Mouse (Mus musculus): Measurements from ENCODE around the gene Nek8. TPM values are rescaled to one million over a fixed set of nuclear protein-coding genes. Genes with fewer than 3 reads are reported as not detected.
"Not testable (repeated sequence)": the region's sequence is repeated elsewhere in the genome, so short reads cannot be mapped to it uniquely, and the experiment has no call there.

The Nek8 gene
- polyA plus RNA-seq, 1 experiment from 2014 or later = 4.2 TPM

DNA sequence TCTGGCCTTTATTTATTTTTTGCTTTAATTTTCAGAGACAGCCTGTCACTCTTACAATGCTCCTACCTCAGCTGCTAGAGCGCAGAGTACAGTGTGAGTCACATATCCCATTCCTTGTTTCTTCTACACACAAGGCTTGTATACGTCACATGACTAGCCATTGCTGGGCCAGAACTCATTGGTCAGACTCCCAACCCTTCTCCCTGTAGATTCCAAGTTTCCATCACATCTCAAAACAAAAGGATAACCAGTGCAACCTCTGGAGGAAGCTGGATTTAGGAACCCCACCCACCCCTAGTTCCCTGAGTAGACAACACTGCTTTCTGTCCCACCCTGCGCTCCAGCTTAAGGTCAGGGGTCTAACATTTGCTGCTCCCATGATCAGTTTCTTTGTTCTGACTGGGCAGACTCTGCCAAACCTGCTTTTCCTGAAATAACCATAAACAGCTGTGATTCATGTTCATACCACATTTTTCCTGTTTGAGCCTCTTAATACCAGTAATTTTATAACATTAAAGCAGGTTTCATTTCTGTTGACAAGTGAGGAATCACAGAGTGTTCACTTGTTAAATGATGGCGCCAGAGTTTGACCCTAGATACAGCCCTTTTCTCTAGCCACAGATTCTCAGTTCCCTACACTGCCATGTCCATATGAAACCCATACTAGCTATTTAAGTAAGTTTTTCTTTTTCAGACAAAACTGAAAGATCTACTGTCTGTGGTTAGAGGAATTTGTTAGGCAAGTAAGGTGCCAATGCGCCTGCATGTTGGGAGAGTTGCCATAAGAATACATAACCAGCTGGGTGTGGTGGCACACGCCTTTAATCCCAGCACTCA lies 29.6 kb downstream of the Nek8 start:
- Histone ChIP-seq H3K9ac (replicated peaks; ENCODE audit: low read length) (no peak overlapping the region), H3K4me1 (ENCODE audit: control insufficient read depth, insufficient read depth, low read length) (no peaks in the 10 kb centered on the region), H3K27ac (replicated peaks; ENCODE audit: low read depth, low read length) (no peak overlapping the region), H3K9me3 (ENCODE audit: control insufficient read depth, low read length) (no peaks in the 10 kb centered on the region), H3K36me3 (ENCODE audit: control insufficient read depth, insufficient read depth, low read length) (peaks cover 74% of the 10 kb centered on the region), H3K4me2 (ENCODE audit: low read length) (no peak overlapping the region), H3K27me3 (ENCODE audit: control insufficient read depth, insufficient read depth, low read length) (no peaks in the 10 kb centered on the region), H3K4me3 (replicated peaks; ENCODE audit: low read depth, low read length) (no peak overlapping the region)
- no peak for DNase-seq
- ATAC-seq (ENCODE audit: low FRiP score, low TSS enrichment) = no peak
- 96% methylated on average over 6 of the region's 6 CpGs for WGBS

DNA sequence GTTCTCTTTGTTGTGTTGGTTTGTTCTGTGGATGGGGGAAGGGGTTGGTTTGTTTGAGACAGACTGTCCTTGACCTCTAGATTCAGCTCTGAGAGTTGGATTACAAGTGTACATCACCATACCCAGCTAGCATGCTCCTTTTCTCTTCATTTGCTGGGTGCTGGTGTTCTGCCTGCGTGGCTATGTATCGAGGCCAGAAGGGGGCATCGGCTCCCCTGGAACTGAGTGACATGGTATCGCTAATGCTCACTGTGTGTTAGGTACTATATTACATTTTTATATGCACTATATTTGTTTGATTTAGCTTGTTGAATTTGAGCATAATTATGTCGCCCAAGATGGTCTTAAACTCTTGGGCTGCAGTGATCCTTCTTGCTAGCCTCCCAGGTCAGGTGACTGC lies 30.3 kb downstream of the Nek8 start:
- no peaks in the 10 kb centered on the region for H3K4me1 ChIP-seq (ENCODE audit: control insufficient read depth, insufficient read depth, low read length)
- ATAC-seq (ENCODE audit: low FRiP score, low TSS enrichment) (no peak), DNase-seq (no peak)
- no peak overlapping the region for H3K9ac ChIP-seq (replicated peaks; ENCODE audit: low read length)
- WGBS = 85% methylated on average over 5 of the region's 5 CpGs
- H3K36me3 ChIP-seq (ENCODE audit: control insufficient read depth, insufficient read depth, low read length) = peaks cover 74% of the 10 kb centered on the region
- no peak overlapping the region for H3K27ac ChIP-seq (replicated peaks; ENCODE audit: low read depth, low read length)
- H3K9me3 ChIP-seq (ENCODE audit: control insufficient read depth, low read length) = no peaks in the 10 kb centered on the region
- H3K27me3 ChIP-seq (ENCODE audit: control insufficient read depth, insufficient read depth, low read length) = no peaks in the 10 kb centered on the region
- no peak overlapping the region for H3K4me2 ChIP-seq (ENCODE audit: low read length)
- H3K4me3 ChIP-seq (replicated peaks; ENCODE audit: low read depth, low read length) = no peak overlapping the region

- Histone ChIP-seq H3K4me3 (replicated peaks; ENCODE audit: low read depth, low read length) (no peak overlapping the region), H3K36me3 (ENCODE audit: control insufficient read depth, insufficient read depth, low read length) (peaks cover 53% of the 10 kb centered on the region), H3K9ac (replicated peaks; ENCODE audit: low read length) (no peak overlapping the region), H3K9me3 (ENCODE audit: control insufficient read depth, low read length) (no peaks in the 10 kb centered on the region), H3K4me1 (ENCODE audit: control insufficient read depth, insufficient read depth, low read length) (no peaks in the 10 kb centered on the region), H3K27me3 (ENCODE audit: control insufficient read depth, insufficient read depth, low read length) (no peaks in the 10 kb centered on the region), H3K4me2 (ENCODE audit: low read length) (no peak overlapping the region), H3K27ac (replicated peaks; ENCODE audit: low read depth, low read length) (no peak overlapping the region)
- DNase-seq = no peak
- 80% methylated on average over 2 of the region's 2 CpGs for WGBS
- no peak for ATAC-seq (ENCODE audit: low FRiP score, low TSS enrichment)
These were observed 33.0 kb downstream of the Nek8 start for GRCm38 (mm10) chr11:78143520-78143919.

DNA sequence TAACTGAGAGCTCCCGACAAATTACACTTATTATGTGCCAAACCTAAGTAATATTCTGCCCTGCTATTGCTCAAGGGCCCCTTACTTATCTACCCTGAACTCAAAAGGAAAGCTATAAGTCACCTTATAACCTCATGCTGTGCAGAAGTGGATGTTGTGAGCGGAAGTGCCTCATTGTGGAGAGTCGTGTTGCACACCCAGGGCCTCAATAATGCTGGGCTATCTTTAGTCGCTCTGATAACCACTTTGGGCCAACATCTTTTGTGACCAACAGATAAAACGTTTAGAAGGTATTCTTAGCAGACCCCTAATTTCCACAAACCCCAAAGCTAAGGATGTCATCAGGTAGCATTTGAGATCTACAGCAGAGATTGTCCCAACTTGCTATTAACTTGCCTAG lies 35.8 kb downstream of the Nek8 start:
- ATAC-seq (ENCODE audit: low FRiP score, low TSS enrichment) (no peak), DNase-seq (no peak)
- no peaks in the 10 kb centered on the region for H3K4me1 ChIP-seq (ENCODE audit: control insufficient read depth, insufficient read depth, low read length)
- peaks cover 33% of the 10 kb centered on the region for H3K36me3 ChIP-seq (ENCODE audit: control insufficient read depth, insufficient read depth, low read length)
- no peaks in the 10 kb centered on the region for H3K9me3 ChIP-seq (ENCODE audit: control insufficient read depth, low read length)
- WGBS = 89% methylated on average over 5 of the region's 5 CpGs
- no peaks in the 10 kb centered on the region for H3K27me3 ChIP-seq (ENCODE audit: control insufficient read depth, insufficient read depth, low read length)
- H3K9ac ChIP-seq (replicated peaks; ENCODE audit: low read length) = no peak overlapping the region
- H3K4me2 ChIP-seq (ENCODE audit: low read length) = no peak overlapping the region
- no peak overlapping the region for H3K4me3 ChIP-seq (replicated peaks; ENCODE audit: low read depth, low read length)
- no peak overlapping the region for H3K27ac ChIP-seq (replicated peaks; ENCODE audit: low read depth, low read length)

DNA sequence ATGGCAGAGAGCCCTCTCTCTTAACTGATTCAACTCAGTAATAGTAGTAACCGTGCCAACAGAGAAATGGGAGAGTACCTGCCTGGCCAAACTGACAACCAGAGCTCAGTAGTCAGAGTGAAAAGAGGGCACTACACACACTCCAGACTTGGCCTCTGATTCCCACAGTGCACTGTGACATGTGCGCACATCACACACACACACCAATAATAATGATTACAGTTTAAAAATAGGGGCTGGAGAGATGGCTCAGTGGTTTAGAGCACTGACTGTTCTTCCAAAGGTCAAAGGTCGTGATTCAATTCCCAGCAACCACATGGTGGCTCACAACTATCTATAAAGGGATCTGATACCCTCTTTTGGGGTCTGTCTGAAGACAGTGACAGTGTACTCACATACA lies 38.5 kb downstream of the Nek8 start:
- Histone ChIP-seq H3K27me3 (ENCODE audit: control insufficient read depth, insufficient read depth, low read length) (no peaks in the 10 kb centered on the region), H3K36me3 (ENCODE audit: control insufficient read depth, insufficient read depth, low read length) (peaks cover 8% of the 10 kb centered on the region), H3K4me3 (replicated peaks; ENCODE audit: low read depth, low read length) (no peak overlapping the region), H3K4me2 (ENCODE audit: low read length) (no peak overlapping the region), H3K9me3 (ENCODE audit: control insufficient read depth, low read length) (no peaks in the 10 kb centered on the region), H3K27ac (replicated peaks; ENCODE audit: low read depth, low read length) (no peak overlapping the region), H3K4me1 (ENCODE audit: control insufficient read depth, insufficient read depth, low read length) (no peaks in the 10 kb centered on the region), H3K9ac (replicated peaks; ENCODE audit: low read length) (no peak overlapping the region)
- no peak for DNase-seq
- WGBS = 96% methylated on average over 3 of the region's 3 CpGs
- no peak for ATAC-seq (ENCODE audit: low FRiP score, low TSS enrichment)

DNA sequence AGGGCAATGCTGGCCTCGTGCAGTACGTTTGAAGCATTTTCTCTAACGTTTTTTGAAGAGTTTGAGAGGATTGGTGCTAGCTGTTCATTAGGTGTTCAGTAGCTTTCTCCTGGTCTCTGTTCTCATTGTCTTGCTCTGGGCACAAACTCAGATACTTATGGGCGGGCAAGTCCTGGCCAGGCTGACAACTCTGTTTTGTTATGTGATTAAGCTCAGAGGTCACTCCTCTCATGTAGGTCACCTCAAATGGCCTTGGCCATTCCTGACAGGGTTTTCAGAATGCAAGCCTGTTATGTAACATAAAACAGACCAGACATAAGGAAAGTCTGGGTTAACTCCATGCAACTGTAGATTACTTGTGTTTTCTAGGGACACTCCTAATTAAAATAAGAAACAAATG lies 38.9 kb downstream of the Nek8 start:
- H3K9me3 ChIP-seq (ENCODE audit: control insufficient read depth, low read length) = no peaks in the 10 kb centered on the region
- no peaks in the 10 kb centered on the region for H3K27me3 ChIP-seq (ENCODE audit: control insufficient read depth, insufficient read depth, low read length)
- no peak overlapping the region for H3K9ac ChIP-seq (replicated peaks; ENCODE audit: low read length)
- H3K4me2 ChIP-seq (ENCODE audit: low read length) = no peak overlapping the region
- 81% methylated on average over 4 of the region's 4 CpGs for WGBS
- no peak overlapping the region for H3K4me3 ChIP-seq (replicated peaks; ENCODE audit: low read depth, low read length)
- ATAC-seq (ENCODE audit: low FRiP score, low TSS enrichment) (no peak), DNase-seq (no peak)
- no peak overlapping the region for H3K27ac ChIP-seq (replicated peaks; ENCODE audit: low read depth, low read length)
- H3K36me3 ChIP-seq (ENCODE audit: control insufficient read depth, insufficient read depth, low read length) = 0 out of 2 replicates have a peak, but pooled peaks cover 5% of the 10 kb centered on the region
- no peaks in the 10 kb centered on the region for H3K4me1 ChIP-seq (ENCODE audit: control insufficient read depth, insufficient read depth, low read length)

DNA sequence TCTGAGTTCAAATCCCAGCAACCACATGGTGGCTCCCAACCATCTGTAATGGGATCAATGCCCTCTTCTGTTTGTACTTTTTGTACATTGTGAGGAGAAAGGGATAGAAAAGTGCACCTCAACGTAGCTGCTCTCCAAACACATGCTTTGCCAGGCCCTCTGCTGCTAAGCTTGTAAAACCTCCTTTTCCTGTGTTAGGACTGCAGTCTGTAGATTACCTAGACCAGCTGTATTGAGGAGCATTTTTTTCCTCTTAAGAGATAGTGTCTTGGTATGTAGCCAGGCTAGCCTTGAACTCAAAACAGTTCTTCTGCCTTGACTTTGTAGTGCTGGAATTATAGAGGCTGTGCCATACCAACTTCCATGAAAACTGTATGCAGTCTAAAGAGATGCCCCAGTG lies 40.3 kb downstream of the Nek8 start:
- Histone ChIP-seq H3K27me3 (ENCODE audit: control insufficient read depth, insufficient read depth, low read length) (no peaks in the 10 kb centered on the region), H3K36me3 (ENCODE audit: control insufficient read depth, insufficient read depth, low read length) (0 out of 2 replicates have a peak, but pooled peaks cover 3% of the 10 kb centered on the region), H3K4me2 (ENCODE audit: low read length) (no peak overlapping the region), H3K9ac (replicated peaks; ENCODE audit: low read length) (no peak overlapping the region), H3K4me1 (ENCODE audit: control insufficient read depth, insufficient read depth, low read length) (no peaks in the 10 kb centered on the region), H3K9me3 (ENCODE audit: control insufficient read depth, low read length) (no peaks in the 10 kb centered on the region), H3K4me3 (replicated peaks; ENCODE audit: low read depth, low read length) (no peak overlapping the region), H3K27ac (replicated peaks; ENCODE audit: low read depth, low read length) (no peak overlapping the region)
- WGBS = 84% methylated on average over 1 of the region's 1 CpGs
- DNase-seq (no peak), ATAC-seq (ENCODE audit: low FRiP score, low TSS enrichment) (no peak)

DNA sequence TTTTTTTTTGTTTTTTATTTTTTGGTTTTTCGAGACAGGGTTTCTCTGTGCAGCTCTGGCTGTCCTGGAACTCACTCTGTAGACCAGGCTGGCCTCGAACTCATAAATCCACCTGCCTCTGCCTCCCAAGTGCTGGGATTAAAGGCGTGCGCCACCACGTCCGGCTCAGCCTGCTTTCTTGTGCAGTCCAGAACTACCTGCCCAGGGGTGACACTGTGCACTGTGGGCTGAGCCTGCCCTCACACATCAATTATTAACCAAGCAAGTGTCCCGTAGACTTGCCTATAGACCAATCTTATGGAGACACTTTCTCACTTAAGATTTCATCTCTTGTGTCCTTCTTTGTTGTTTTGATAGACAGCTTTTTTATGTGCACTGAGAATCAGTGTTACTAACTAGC lies 41.2 kb downstream of the Nek8 start:
- not testable (repeated sequence) for H3K4me2 ChIP-seq (ENCODE audit: low read length); H3K9me3 ChIP-seq (ENCODE audit: control insufficient read depth, low read length); H3K27ac ChIP-seq (replicated peaks; ENCODE audit: low read depth, low read length); H3K4me3 ChIP-seq (replicated peaks; ENCODE audit: low read depth, low read length); H3K4me1 ChIP-seq (ENCODE audit: control insufficient read depth, insufficient read depth, low read length); DNase-seq; H3K9ac ChIP-seq (replicated peaks; ENCODE audit: low read length); ATAC-seq (ENCODE audit: low FRiP score, low TSS enrichment); H3K36me3 ChIP-seq (ENCODE audit: control insufficient read depth, insufficient read depth, low read length); H3K27me3 ChIP-seq (ENCODE audit: control insufficient read depth, insufficient read depth, low read length)
- WGBS = 94% methylated on average over 7 of the region's 7 CpGs

DNA sequence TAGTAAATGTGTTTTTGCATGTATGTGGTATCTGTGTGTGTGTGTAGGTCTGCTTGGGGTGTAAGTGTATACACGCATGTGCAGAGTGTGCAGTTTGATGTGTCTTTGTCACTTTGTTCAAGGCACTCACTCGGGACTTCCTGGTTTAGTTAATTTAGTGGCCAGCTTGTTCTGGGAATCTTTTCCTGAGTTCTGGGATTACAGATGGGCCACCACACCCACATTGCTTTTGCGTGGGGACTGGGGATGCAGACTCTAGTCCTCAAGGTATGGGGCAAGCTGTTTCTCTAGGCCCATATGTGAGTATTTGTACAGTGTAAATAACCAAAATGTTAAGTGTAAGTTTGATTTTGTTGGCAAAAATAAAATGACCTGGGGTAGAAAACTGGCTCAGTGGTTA lies 42.1 kb downstream of the Nek8 start:
- Histone ChIP-seq H3K36me3 (ENCODE audit: control insufficient read depth, insufficient read depth, low read length) (0 out of 2 replicates have a peak, but pooled peaks cover 3% of the 10 kb centered on the region), H3K4me2 (ENCODE audit: low read length) (no peak overlapping the region), H3K9me3 (ENCODE audit: control insufficient read depth, low read length) (no peaks in the 10 kb centered on the region), H3K27ac (replicated peaks; ENCODE audit: low read depth, low read length) (no peak overlapping the region), H3K4me1 (ENCODE audit: control insufficient read depth, insufficient read depth, low read length) (no peaks in the 10 kb centered on the region), H3K4me3 (replicated peaks; ENCODE audit: low read depth, low read length) (no peak overlapping the region), H3K27me3 (ENCODE audit: control insufficient read depth, insufficient read depth, low read length) (no peaks in the 10 kb centered on the region), H3K9ac (replicated peaks; ENCODE audit: low read length) (no peak overlapping the region)
- 92% methylated on average over 3 of the region's 3 CpGs for WGBS
- no peak for DNase-seq
- no peak for ATAC-seq (ENCODE audit: low FRiP score, low TSS enrichment)

Data from midbrain, embryonic 14.5 days (tissue).